Mouse (Mus musculus) stomach, embryonic 14.5 days (tissue): ENCODE measurements around the gene 2810408A11Rik. TPM values are rescaled to one million over a fixed set of nuclear protein-coding genes. Genes with fewer than 3 reads are reported as not detected.

Experiments
- ATAC-seq: fragments of 200-750 bp; cut with Nextera tagmentation; 2 replicates; pipeline ENCODE4 v1.8.0; 2017; ENCODE audit warnings: low read depth, moderate TSS enrichment; ENCODE audit not compliant: insufficient number of reproducible peaks, insufficient read depth, low FRiP score
- H3K27ac ChIP-seq: fragments of 300-500 bp; sonication (generic); 2 replicates; pipeline ENCODE4 v1.5.1; 2014; ENCODE audit warnings: mild to moderate bottlenecking, low read length, moderate library complexity, mixed read lengths
- H3K27me3 ChIP-seq: fragments of 300-500 bp; sonication (generic); 2 replicates; pipeline ENCODE4 v1.6.1; 2014; ENCODE audit warnings: low read length, control low read depth, mixed read lengths; ENCODE audit not compliant: control insufficient read depth, insufficient read depth
- H3K36me3 ChIP-seq: fragments of 300-500 bp; sonication (generic); 2 replicates; pipeline ENCODE4 v1.6.1; 2014; ENCODE audit warnings: mild to moderate bottlenecking, control low read depth, low read length, moderate library complexity, mixed read lengths; ENCODE audit not compliant: control insufficient read depth, insufficient read depth
- H3K4me1 ChIP-seq: fragments of 300-500 bp; sonication (generic); 2 replicates; pipeline ENCODE4 v1.6.1; 2014; ENCODE audit warnings: low read length, control low read depth, mixed read lengths; ENCODE audit not compliant: control insufficient read depth, insufficient read depth
- H3K4me2 ChIP-seq: fragments of 300-500 bp; sonication (generic); replicated peaks from 2 replicates; pipeline ENCODE4 v1.6.1; 2014; ENCODE audit warnings: low read depth, low read length, control low read depth
- H3K4me3 ChIP-seq: fragments of 300-500 bp; sonication (generic); 2 replicates; pipeline ENCODE4 v1.5.1; 2014; ENCODE audit warnings: low read depth, low read length, control low read depth
- H3K9ac ChIP-seq: fragments of 300-500 bp; sonication (generic); replicated peaks from 2 replicates; pipeline ENCODE4 v1.6.1; 2014; ENCODE audit warnings: low read depth, mild to moderate bottlenecking, control low read depth, low read length, moderate library complexity, mixed read lengths
- H3K9me3 ChIP-seq: fragments of 300-500 bp; sonication (generic); 2 replicates; pipeline ENCODE4 v1.6.1; 2016; ENCODE audit warnings: low read depth, low read length, control low read depth; ENCODE audit not compliant: control insufficient read depth
- WGBS: fragments of 180-500 bp; shearing (Covaris S2); extraction: QIAGEN DNeasy Blood & Tissue Kit; methylation state at CpG from one replicate; pipeline ENCODE4 v1.1.7; 2014; 5-methylcytosine and 5-hydroxymethylcytosine counted together
- microRNA-seq: library from miRNA; unstranded; fragments of <30 nt; microRNA quantifications from one replicate; pipeline ENCODE4, GENCODE M21; 2016
- polyA plus RNA-seq: library from polyadenylated mRNA; unstranded; fragments of >200 nt; fragmentation: Nextera tagmentation; extraction: Ambion mirVana; gene quantifications from 2 replicates; pipeline ENCODE4 v1.2.1, GENCODE M21; 2014

The 2810408A11Rik gene
- polyA plus RNA-seq, 1 experiment from 2014 or later = 8.5 TPM

GRCm38 (mm10) chr11:69849128-69849527 is 51.7 kb downstream of the 2810408A11Rik start:
- no peak overlapping the region for H3K4me2 ChIP-seq
- H3K27ac ChIP-seq = no peak overlapping the region
- WGBS = 89% methylated on average over 9 of the region's 9 CpGs
- H3K9ac ChIP-seq = no peak overlapping the region
- H3K36me3 ChIP-seq = peaks cover 28% of the 10 kb centered on the region; the same call in 1 of the 2 replicates
- H3K27me3 ChIP-seq = no peaks in the 10 kb centered on the region
- no peak for ATAC-seq
- H3K4me3 ChIP-seq = no peak overlapping the region
- peaks cover 18% of the 10 kb centered on the region for H3K4me1 ChIP-seq
- H3K9me3 ChIP-seq = no peaks in the 10 kb centered on the region

DNA sequence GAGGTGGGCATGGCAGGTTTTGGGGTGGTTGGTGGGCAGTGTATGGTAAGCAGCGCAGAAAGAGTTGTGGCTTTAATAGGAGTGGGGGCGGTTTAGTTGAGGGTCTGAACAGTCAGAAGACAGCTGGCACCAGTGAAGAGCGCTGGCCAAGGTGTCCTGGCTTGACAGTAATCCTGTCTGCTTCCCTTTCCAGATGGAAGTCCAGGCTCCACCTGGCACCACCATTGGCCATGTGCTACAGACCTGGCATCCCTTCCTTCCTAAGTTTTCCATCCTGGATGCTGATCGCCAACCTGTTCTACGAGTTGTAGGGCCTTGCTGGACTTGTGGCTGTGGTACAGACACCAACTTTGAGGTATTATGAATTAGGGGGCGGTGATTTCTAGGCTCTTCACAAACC is 52.8 kb downstream of the 2810408A11Rik start:
- Histone ChIP-seq H3K9me3 (no peaks in the 10 kb centered on the region), H3K4me3 (no peak overlapping the region), H3K9ac (no peak overlapping the region), H3K4me2 (peak overlapping the region; percentile 89), H3K4me1 (peaks cover 18% of the 10 kb centered on the region), H3K27ac (no peak overlapping the region), H3K27me3 (no peaks in the 10 kb centered on the region), H3K36me3 (peaks cover 28% of the 10 kb centered on the region; the same call in 1 of the 2 replicates)
- no peak for ATAC-seq
- WGBS = 92% methylated on average over 6 of the region's 6 CpGs

Small RNAs within 50 kb of the gene (microRNA-seq; reads per million reads assigned to microRNA genes)
- not detected for gene Mir6924

Other genes with a start within 250 kb of the 2810408A11Rik start
- gene Sox15, start 245.7 kb downstream of the 2810408A11Rik start, polyA plus RNA-seq = 4.1 and 4.7 TPM in 2 replicates
- gene Mpdu1, start 238.3 kb downstream of the 2810408A11Rik start, polyA plus RNA-seq = 49.9 and 50.2 TPM in 2 replicates
- gene Cd68, start 234.8 kb downstream of the 2810408A11Rik start, polyA plus RNA-seq = 12.5 and 16.4 TPM in 2 replicates
- gene Eif4a1, start 228.6 kb downstream of the 2810408A11Rik start, polyA plus RNA-seq = 654 and 666 TPM in 2 replicates
- 88.1 and 102 TPM in 2 replicates for gene Senp3, start 218.9 kb downstream of the 2810408A11Rik start, polyA plus RNA-seq
- 0.67 TPM in 1 of 2 replicates, not detected in the other for gene Tnfsf13, start 215.2 kb downstream of the 2810408A11Rik start, polyA plus RNA-seq
- 9.9 and 11.7 TPM in 2 replicates for gene Tnfsf12, start 205.1 kb downstream of the 2810408A11Rik start, polyA plus RNA-seq
- gene Tnfsfm13, start 204.9 kb downstream of the 2810408A11Rik start, polyA plus RNA-seq = 5.5 TPM in 2 replicates
- 39.3 and 43.6 TPM in 2 replicates for gene Polr2a, start 142.3 kb downstream of the 2810408A11Rik start, polyA plus RNA-seq
- not detected in 2 replicates for gene Slc35g3, start 139.0 kb downstream of the 2810408A11Rik start, polyA plus RNA-seq
- 3.9 and 4.0 TPM in 2 replicates for gene Zbtb4, start 135.1 kb downstream of the 2810408A11Rik start, polyA plus RNA-seq
- 6.7 and 7.5 TPM in 2 replicates for gene Chrnb1, start 105.0 kb downstream of the 2810408A11Rik start, polyA plus RNA-seq
- gene Fgf11, start 99.1 kb downstream of the 2810408A11Rik start, polyA plus RNA-seq = 2.1 and 3.6 TPM in 2 replicates
- 12.2 and 15.0 TPM in 2 replicates for gene Tmem102, start 95.4 kb downstream of the 2810408A11Rik start, polyA plus RNA-seq
- gene Gm39566, start 85.7 kb downstream of the 2810408A11Rik start, polyA plus RNA-seq = not detected in 2 replicates
- gene Spem2, start 82.5 kb downstream of the 2810408A11Rik start, polyA plus RNA-seq = not detected in 2 replicates
- gene Spem1, start 78.8 kb downstream of the 2810408A11Rik start, polyA plus RNA-seq = 0.41 TPM in 1 of 2 replicates, not detected in the other
- 10.6 and 11.9 TPM in 2 replicates for gene Nlgn2, start 63.2 kb downstream of the 2810408A11Rik start, polyA plus RNA-seq
- 433 and 495 TPM in 2 replicates for gene Tmem256, start 62.5 kb downstream of the 2810408A11Rik start, polyA plus RNA-seq
- 102 and 110 TPM in 2 replicates for gene Plscr3, start 54.6 kb downstream of the 2810408A11Rik start, polyA plus RNA-seq
- 11.1 TPM in 2 replicates for gene Tnk1, start 42.3 kb downstream of the 2810408A11Rik start, polyA plus RNA-seq
- not detected in 2 replicates for gene Tmem95, start 23.0 kb downstream of the 2810408A11Rik start, polyA plus RNA-seq
- gene Kctd11, start 19.6 kb downstream of the 2810408A11Rik start, polyA plus RNA-seq = 5.0 and 5.3 TPM in 2 replicates
- gene Acap1, start 5.4 kb downstream of the 2810408A11Rik start, polyA plus RNA-seq = 3.5 and 4.0 TPM in 2 replicates
- gene Neurl4, start 85 bp upstream of the 2810408A11Rik start, polyA plus RNA-seq = 12.6 and 12.7 TPM in 2 replicates
- 71.3 and 80.0 TPM in 2 replicates for gene Gps2, start 12.9 kb upstream of the 2810408A11Rik start, polyA plus RNA-seq
- 1,510 and 1,553 TPM in 2 replicates for gene Eif5a, start 21.0 kb upstream of the 2810408A11Rik start, polyA plus RNA-seq
- gene Ybx2, start 34.8 kb upstream of the 2810408A11Rik start, polyA plus RNA-seq = 6.6 and 8.9 TPM in 2 replicates
- gene Slc2a4, start 47.2 kb upstream of the 2810408A11Rik start, polyA plus RNA-seq = 31.3 and 31.5 TPM in 2 replicates
- gene Cldn7, start 63.8 kb upstream of the 2810408A11Rik start, polyA plus RNA-seq = 196 and 205 TPM in 2 replicates
- gene Ctdnep1, start 80.2 kb upstream of the 2810408A11Rik start, polyA plus RNA-seq = 27.2 and 29.5 TPM in 2 replicates
- 104 and 111 TPM in 2 replicates for gene Elp5, start 81.5 kb upstream of the 2810408A11Rik start, polyA plus RNA-seq
- gene Gabarap, start 90.2 kb upstream of the 2810408A11Rik start, polyA plus RNA-seq = 496 and 523 TPM in 2 replicates
- gene Phf23, start 94.8 kb upstream of the 2810408A11Rik start, polyA plus RNA-seq = 40.2 and 47.9 TPM in 2 replicates
- gene Dvl2, start 99.6 kb upstream of the 2810408A11Rik start, polyA plus RNA-seq = 29.0 and 29.9 TPM in 2 replicates
- 61.3 and 62.7 TPM in 2 replicates for gene Acadvl, start 114.4 kb upstream of the 2810408A11Rik start, polyA plus RNA-seq
- 12.4 and 13.8 TPM in 2 replicates for gene Dlg4, start 116.0 kb upstream of the 2810408A11Rik start, polyA plus RNA-seq
- gene Asgr1, start 153.1 kb upstream of the 2810408A11Rik start, polyA plus RNA-seq = not detected in 2 replicates
- gene Asgr2, start 191.7 kb upstream of the 2810408A11Rik start, polyA plus RNA-seq = 0.54 TPM in 1 of 2 replicates, not detected in the other
- gene Mgl2, start 229.3 kb upstream of the 2810408A11Rik start, polyA plus RNA-seq = 0.25 and 0.29 TPM in 2 replicates